Mouse (Mus musculus): ENCODE data around the gene Olfr839-ps1. TPM values are rescaled to one million over a fixed set of nuclear protein-coding genes. Genes with fewer than 3 reads are reported as not detected.

Gene Olfr839-ps1
- polyA plus RNA-seq (2017; shearing (Covaris generic)) = not detected

DNA sequence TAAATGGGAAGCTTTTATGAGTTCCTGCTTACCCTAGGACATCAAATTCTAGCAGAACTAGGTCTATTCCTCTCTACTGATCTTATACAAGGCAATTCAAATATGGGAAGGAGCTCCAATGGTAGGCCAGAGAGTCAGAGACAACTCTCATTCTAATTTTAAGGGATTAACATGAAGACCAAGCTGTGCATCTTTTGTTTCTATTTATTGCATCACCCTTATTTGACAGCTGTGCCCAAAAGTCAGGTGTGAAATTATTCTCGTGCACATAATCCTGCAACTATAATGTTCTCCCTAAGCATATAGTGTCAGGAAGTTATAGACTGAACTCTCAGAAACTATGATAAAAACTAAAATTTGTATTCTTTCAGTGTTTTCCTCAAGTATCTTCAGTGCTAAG lies at the start of gene Olfr839-ps1:
Olfr839-ps1 (minus strand) TSS at position 101 of the 400 bp plus-strand sequence.
- no peak for ATAC-seq

- no peak for ATAC-seq
Observed at GRCm38 (mm10) chr9:19136017-19136416, 41.1 kb downstream of the Olfr839-ps1 start, which contains the start of gene Olfr837. Gene Olfr837, plus strand, starts transcription at chr9:19136317.

GRCm38 (mm10) chr9:19120082-19120481 lies 57.0 kb downstream of the Olfr839-ps1 start, which contains the start of gene Olfr836:
Gene Olfr836, plus strand, starts transcription at chr9:19120382.
- no peak for ATAC-seq

Other genes with a start within 250 kb of the Olfr839-ps1 start
- not detected for gene Olfr832, start 240.2 kb downstream of the Olfr839-ps1 start, polyA plus RNA-seq (2017; shearing (Covaris generic))
- not detected for gene Olfr834, start 189.3 kb downstream of the Olfr839-ps1 start, polyA plus RNA-seq (2017; shearing (Covaris generic))
- not detected for gene Olfr835, start 144.6 kb downstream of the Olfr839-ps1 start, polyA plus RNA-seq (2017; shearing (Covaris generic))
- gene Olfr836, start 56.9 kb downstream of the Olfr839-ps1 start, polyA plus RNA-seq (2017; shearing (Covaris generic)) = not detected
- not detected for gene Olfr837, start 41.0 kb downstream of the Olfr839-ps1 start, polyA plus RNA-seq (2017; shearing (Covaris generic))
- not detected for gene Olfr843, start 74.7 kb upstream of the Olfr839-ps1 start, polyA plus RNA-seq (2017; shearing (Covaris generic))
- gene Olfr844, start 139.0 kb upstream of the Olfr839-ps1 start, polyA plus RNA-seq (2017; shearing (Covaris generic)) = not detected
- not detected for gene Olfr845, start 159.1 kb upstream of the Olfr839-ps1 start, polyA plus RNA-seq (2017; shearing (Covaris generic))
- not detected for gene Olfr846, start 186.7 kb upstream of the Olfr839-ps1 start, polyA plus RNA-seq (2017; shearing (Covaris generic))
- not detected for gene Olfr847, start 201.4 kb upstream of the Olfr839-ps1 start, polyA plus RNA-seq (2017; shearing (Covaris generic))